Mouse (Mus musculus) midbrain, postnatal 0 days (tissue): ENCODE measurements around the gene Miox. TPM values are rescaled to one million over a fixed set of nuclear protein-coding genes. Genes with fewer than 3 reads are reported as not detected.
A peak's percentile ranks its signal among the peaks of the same experiment; 100 is the strongest.

ENCODE experiments used
- ATAC-seq: fragments of 200-750 bp; cut with Nextera tagmentation; 2 replicates; pipeline ENCODE4 v1.8.0; 2017; ENCODE audit warnings: moderate number of reproducible peaks, mild to moderate bottlenecking, moderate TSS enrichment, moderate library complexity; ENCODE audit not compliant: low FRiP score
- DNase-seq: peaks from one replicate; pipeline ENCODE4 v3.0.0-alpha.2; 2015; ENCODE audit warnings: low spot score
- H3K27ac ChIP-seq: fragments of 300-500 bp; sonication (generic); 2 replicates; pipeline ENCODE4 v1.5.1; 2014; ENCODE audit warnings: low read depth, mild to moderate bottlenecking, low read length, mixed read lengths
- H3K27me3 ChIP-seq: fragments of 300-500 bp; sonication (generic); 2 replicates; pipeline ENCODE4 v1.6.1; 2014; ENCODE audit warnings: low read length, control low read depth, mixed read lengths; ENCODE audit not compliant: insufficient read depth
- H3K36me3 ChIP-seq: fragments of 300-500 bp; sonication (generic); 2 replicates; pipeline ENCODE4 v1.6.1; 2014; ENCODE audit warnings: low read length, control low read depth, mixed read lengths; ENCODE audit not compliant: insufficient read depth
- H3K4me1 ChIP-seq: fragments of 300-500 bp; sonication (generic); 2 replicates; pipeline ENCODE4 v1.6.1; 2014; ENCODE audit warnings: mild to moderate bottlenecking, control low read depth, antibody characterized with exemption, low read length, mixed read lengths; ENCODE audit not compliant: insufficient read depth
- H3K4me2 ChIP-seq: fragments of 300-500 bp; sonication (generic); 2 replicates; pipeline ENCODE4 v1.6.1; 2014; ENCODE audit warnings: low read depth, mild to moderate bottlenecking, low read length, mixed read lengths; ENCODE audit not compliant: poor library complexity, severe bottlenecking
- H3K4me3 ChIP-seq: fragments of 300-500 bp; sonication (generic); 2 replicates; pipeline ENCODE4 v1.5.1; 2014; ENCODE audit warnings: low read depth, mild to moderate bottlenecking, low read length, moderate library complexity
- H3K9ac ChIP-seq: fragments of 300-500 bp; sonication (generic); replicated peaks from 2 replicates; pipeline ENCODE4 v1.6.1; 2014; ENCODE audit warnings: mild to moderate bottlenecking, low read length, moderate library complexity, mixed read lengths; ENCODE audit not compliant: poor library complexity, severe bottlenecking
- H3K9me3 ChIP-seq: fragments of 300-500 bp; sonication (generic); 2 replicates; pipeline ENCODE4 v1.6.1; 2016; ENCODE audit warnings: low read length, control low read depth
- CTCF ChIP-seq: IDR thresholded peaks from 2 replicates; pipeline ENCODE4 v1.5.1; 2016; ENCODE audit warnings: antibody characterized with exemption, mild to moderate bottlenecking
- WGBS: fragments of 180-500 bp; shearing (Covaris S2); extraction: QIAGEN DNeasy Blood & Tissue Kit; methylation state at CpG from one replicate; pipeline ENCODE4 v1.1.7; 2014; 5-methylcytosine and 5-hydroxymethylcytosine counted together
- polyA plus RNA-seq: library from polyadenylated mRNA; unstranded; fragments of >200 nt; fragmentation: Nextera tagmentation; extraction: Ambion mirVana; gene quantifications from 2 replicates; pipeline ENCODE4 v1.2.1, GENCODE M21; 2015
- total RNA-seq: library from RNA; depleted of rRNA; stranded (reverse); fragments of >200 nt; gene quantifications from 2 replicates; pipeline ENCODE4 v1.2.3, GENCODE M21; 2014

Miox gene
- total and polyA plus RNA-seq, 2 experiments from 2014 or later = not detected

DNA sequence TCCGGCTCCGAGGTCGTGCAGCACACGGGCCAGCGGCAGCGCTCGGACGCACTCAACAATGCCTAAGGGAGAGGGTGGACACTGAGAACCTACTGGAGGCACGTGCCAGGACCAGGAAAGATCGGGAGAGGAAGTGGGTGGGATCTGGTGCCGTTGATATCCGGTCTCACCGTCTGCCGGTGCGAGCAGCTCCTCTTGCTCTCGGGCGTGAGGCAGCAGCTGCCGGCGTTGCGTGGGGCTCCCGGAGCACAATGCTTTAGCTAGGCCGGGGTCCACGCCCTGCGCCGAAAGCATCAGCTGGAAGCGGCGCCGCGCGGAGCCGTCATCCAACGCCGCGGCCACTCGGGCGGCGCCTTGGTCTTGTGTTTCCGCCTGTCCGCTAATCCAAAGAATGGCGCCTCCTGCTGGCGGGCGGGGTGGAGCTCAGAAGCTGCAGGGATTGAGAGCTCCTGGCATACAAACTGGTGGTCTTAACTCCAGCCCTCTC lies 39.6 kb downstream of the Miox start, which contains the start of gene Sco2:
Gene Sco2 (minus strand): TSS at position 85 of the 487 bp plus-strand sequence.
- Histone ChIP-seq H3K9ac (peak within 1 kb of the TSS; percentile 78), H3K27ac (peak within 1 kb of the TSS; percentile 88), H3K36me3 (peaks cover 31% of the 10 kb centered on the region), H3K9me3 (no peaks in the 10 kb centered on the region), H3K27me3 (peaks cover 26% of the 10 kb centered on the region), H3K4me1 (peaks cover 11% of the 10 kb centered on the region), H3K4me2 (peak within 1 kb of the TSS; percentile 84), H3K4me3 (peak within 1 kb of the TSS; percentile 72)
- ATAC-seq (peak; percentile 83), DNase-seq (peak; percentile 93)
- under 1% methylated on average over 42 of the region's 42 CpGs for WGBS
- TF ChIP-seq CTCF = peak; percentile 85

DNA sequence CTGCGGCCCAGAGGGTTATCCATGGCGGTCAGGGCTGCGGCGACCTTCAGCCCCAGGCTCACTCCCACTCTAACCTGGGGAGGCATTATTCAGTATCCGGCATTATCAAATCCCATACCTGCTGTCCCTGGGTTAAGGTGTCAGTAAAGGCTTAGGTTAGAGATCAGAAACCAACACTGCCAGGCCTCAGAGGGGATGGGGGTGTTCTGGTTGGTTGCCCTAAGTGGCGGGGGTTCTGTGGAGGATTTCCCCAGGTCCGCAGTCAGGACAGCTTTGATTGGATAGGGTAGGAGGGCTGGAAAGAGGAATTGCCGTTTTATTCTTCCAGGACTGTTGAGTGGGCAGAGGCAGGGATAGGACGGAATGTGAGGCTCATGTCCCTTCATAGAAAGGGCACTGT lies 40.1 kb downstream of the Miox start:
- peaks cover 16% of the 10 kb centered on the region for H3K4me1 ChIP-seq
- H3K27me3 ChIP-seq = peaks cover 28% of the 10 kb centered on the region
- H3K36me3 ChIP-seq = peaks cover 28% of the 10 kb centered on the region
- WGBS = 47% methylated on average over 9 of the region's 9 CpGs
- peak overlapping the region; percentile 84 for H3K4me2 ChIP-seq
- H3K27ac ChIP-seq = peak overlapping the region; percentile 88
- H3K9ac ChIP-seq = peak overlapping the region; percentile 78
- ATAC-seq (no peak), DNase-seq (no peak)
- H3K4me3 ChIP-seq = peak overlapping the region; percentile 72
- TF ChIP-seq CTCF = no peak
- H3K9me3 ChIP-seq = no peaks in the 10 kb centered on the region

DNA sequence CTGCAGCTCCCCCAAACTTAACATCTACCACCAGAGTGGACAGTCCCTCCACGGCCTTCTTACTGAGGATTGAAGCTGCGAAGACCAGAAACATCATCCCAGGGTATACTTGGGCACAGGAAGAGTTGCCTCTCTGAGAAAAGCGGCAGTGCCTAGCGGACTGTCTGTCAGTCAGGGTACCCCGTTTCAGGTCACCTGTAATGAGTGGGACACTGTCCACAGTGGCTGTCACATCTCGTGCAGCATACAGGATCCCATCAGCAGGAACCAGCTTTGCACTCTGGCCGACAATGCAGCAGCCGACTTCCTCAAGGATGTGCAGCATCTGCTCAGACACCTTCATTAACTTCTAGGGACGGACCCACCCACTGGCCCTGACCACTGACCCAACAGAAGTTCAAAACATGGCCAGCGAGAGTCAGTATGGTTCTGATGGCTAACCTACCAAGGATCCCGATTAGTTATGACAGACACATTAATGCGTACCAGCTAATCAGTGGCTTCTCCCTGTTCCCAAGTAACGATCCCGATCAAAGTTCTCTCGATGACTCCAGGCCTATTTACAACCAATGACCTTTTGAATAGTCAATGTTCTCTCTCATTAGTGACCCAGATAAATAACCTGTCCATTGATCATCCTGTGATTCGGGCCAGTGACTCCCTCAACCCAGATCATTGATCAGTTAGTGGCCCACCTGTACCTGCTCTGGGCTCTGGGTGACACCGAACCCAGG lies 40.8 kb downstream of the Miox start:
- peaks cover 16% of the 10 kb centered on the region for H3K4me1 ChIP-seq
- no peak overlapping the region for H3K4me3 ChIP-seq
- peak overlapping the region; percentile 84 for H3K4me2 ChIP-seq
- H3K36me3 ChIP-seq = peaks cover 21% of the 10 kb centered on the region
- no peak for ATAC-seq
- H3K9me3 ChIP-seq = no peaks in the 10 kb centered on the region
- 93% methylated on average over 17 of the region's 17 CpGs for WGBS
- DNase-seq = no peak
- peaks cover 32% of the 10 kb centered on the region for H3K27me3 ChIP-seq
- H3K27ac ChIP-seq = no peak overlapping the region
- no peak for TF ChIP-seq CTCF
- H3K9ac ChIP-seq = no peak overlapping the region; the same call in 1 of the 2 replicates

DNA sequence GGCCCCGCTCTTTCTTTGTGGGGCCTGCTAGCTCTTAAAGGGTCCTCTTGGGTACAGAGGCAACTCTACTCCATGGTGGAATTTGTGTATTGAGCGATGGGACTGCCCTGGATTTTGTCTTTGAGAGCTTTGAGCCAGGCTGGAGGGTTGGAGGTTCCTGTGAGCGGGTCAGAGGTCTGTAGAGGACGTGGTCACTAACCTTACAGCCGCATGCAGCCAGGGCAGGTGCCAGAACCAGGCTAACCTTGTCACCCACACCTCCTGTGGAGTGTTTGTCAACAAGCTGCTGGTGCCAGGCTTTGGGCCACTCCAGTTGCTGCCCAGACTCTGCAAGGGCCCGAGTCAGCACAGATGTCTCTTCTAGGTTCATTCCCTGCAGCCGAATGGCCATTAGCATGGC lies 41.8 kb downstream of the Miox start:
- Histone ChIP-seq H3K36me3 (peaks cover 15% of the 10 kb centered on the region), H3K27me3 (peaks cover 32% of the 10 kb centered on the region), H3K4me3 (no peak overlapping the region), H3K9ac (no peak overlapping the region), H3K9me3 (no peaks in the 10 kb centered on the region), H3K4me1 (peaks cover 16% of the 10 kb centered on the region), H3K27ac (no peak overlapping the region), H3K4me2 (no peak overlapping the region)
- 85% methylated on average over 7 of the region's 7 CpGs for WGBS
- TF ChIP-seq CTCF = no peak
- ATAC-seq (no peak), DNase-seq (no peak)

DNA sequence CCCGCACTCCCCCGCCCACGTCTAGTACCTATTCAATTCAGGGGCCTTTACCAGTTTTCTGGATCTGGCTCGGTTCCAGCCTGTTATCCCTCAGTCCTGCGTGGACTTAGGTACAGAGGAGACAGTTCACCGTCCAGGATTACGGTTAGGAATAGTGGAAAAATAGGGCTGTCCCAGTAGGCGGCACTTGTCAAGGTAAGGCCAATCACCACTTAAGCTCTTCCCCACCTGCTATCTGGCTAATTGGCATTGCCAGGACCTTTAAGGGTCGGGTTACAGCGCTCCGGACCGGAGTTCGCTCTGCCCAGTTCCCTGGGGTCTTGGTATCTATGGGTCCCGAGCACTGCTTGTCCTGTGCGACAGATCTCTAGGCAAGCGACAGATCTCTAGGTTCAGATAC lies 42.8 kb downstream of the Miox start, which contains the start of gene Tymp:
Gene Tymp (minus strand): TSS at position 83 of the 400 bp plus-strand sequence.
- WGBS = 29% methylated on average over 16 of the region's 16 CpGs
- TF ChIP-seq CTCF = no peak
- no peak within 1 kb of the TSS for H3K27ac ChIP-seq
- H3K9me3 ChIP-seq = no peaks in the 10 kb centered on the region
- no peak within 1 kb of the TSS for H3K9ac ChIP-seq
- DNase-seq = no peak
- H3K4me3 ChIP-seq = 0 out of 2 replicates have a peak within 1 kb of the TSS, but pooled peaks have one; percentile 5
- peaks cover 32% of the 10 kb centered on the region for H3K27me3 ChIP-seq
- peaks cover 6% of the 10 kb centered on the region for H3K36me3 ChIP-seq
- peaks cover 16% of the 10 kb centered on the region for H3K4me1 ChIP-seq
- no peak for ATAC-seq
- H3K4me2 ChIP-seq = no peak within 1 kb of the TSS

DNA sequence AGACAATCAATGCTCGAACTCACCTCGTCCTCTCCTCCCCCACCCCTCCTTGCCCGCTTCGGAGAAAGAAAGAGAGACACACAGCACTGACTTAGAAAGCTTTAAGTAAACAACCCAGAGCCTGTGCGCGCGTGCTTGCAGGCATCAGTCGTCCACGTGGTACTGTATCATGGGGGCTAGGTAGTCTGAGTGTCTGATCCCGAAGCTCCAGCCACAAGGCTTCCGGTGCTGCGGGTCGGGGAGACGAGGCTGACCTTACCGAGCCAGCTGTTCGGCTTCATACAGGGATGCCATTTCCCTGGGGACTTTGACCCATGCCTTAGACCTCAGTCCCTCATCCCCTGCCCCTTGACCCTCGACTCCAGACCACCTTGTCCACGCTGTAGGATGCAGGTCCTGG lies 43.2 kb downstream of the Miox start:
- H3K4me1 ChIP-seq = peaks cover 16% of the 10 kb centered on the region
- no peak overlapping the region for H3K4me2 ChIP-seq
- no peak for TF ChIP-seq CTCF
- DNase-seq = no peak
- 9% methylated on average over 18 of the region's 18 CpGs for WGBS
- ATAC-seq = no peak
- H3K4me3 ChIP-seq = 0 out of 2 replicates have a peak overlapping the region, but pooled peaks have one; percentile 5
- H3K27ac ChIP-seq = no peak overlapping the region
- no peaks in the 10 kb centered on the region for H3K9me3 ChIP-seq
- peaks cover 32% of the 10 kb centered on the region for H3K27me3 ChIP-seq
- peaks cover 2% of the 10 kb centered on the region; the same call in 1 of the 2 replicates for H3K36me3 ChIP-seq
- no peak overlapping the region for H3K9ac ChIP-seq
